Mouse (Mus musculus) lung, postnatal 0 days (tissue): ENCODE results near the gene Sim1.

Source experiments
- CTCF ChIP-seq: IDR thresholded peaks from 2 replicates; pipeline ENCODE4 v1.5.1; 2016; ENCODE audit warnings: antibody characterized with exemption, mild to moderate bottlenecking
- EP300 ChIP-seq: IDR thresholded peaks from 2 replicates; pipeline ENCODE4 v1.6.1; 2016; ENCODE audit warnings: antibody characterized with exemption, mild to moderate bottlenecking, control low read depth

DNA sequence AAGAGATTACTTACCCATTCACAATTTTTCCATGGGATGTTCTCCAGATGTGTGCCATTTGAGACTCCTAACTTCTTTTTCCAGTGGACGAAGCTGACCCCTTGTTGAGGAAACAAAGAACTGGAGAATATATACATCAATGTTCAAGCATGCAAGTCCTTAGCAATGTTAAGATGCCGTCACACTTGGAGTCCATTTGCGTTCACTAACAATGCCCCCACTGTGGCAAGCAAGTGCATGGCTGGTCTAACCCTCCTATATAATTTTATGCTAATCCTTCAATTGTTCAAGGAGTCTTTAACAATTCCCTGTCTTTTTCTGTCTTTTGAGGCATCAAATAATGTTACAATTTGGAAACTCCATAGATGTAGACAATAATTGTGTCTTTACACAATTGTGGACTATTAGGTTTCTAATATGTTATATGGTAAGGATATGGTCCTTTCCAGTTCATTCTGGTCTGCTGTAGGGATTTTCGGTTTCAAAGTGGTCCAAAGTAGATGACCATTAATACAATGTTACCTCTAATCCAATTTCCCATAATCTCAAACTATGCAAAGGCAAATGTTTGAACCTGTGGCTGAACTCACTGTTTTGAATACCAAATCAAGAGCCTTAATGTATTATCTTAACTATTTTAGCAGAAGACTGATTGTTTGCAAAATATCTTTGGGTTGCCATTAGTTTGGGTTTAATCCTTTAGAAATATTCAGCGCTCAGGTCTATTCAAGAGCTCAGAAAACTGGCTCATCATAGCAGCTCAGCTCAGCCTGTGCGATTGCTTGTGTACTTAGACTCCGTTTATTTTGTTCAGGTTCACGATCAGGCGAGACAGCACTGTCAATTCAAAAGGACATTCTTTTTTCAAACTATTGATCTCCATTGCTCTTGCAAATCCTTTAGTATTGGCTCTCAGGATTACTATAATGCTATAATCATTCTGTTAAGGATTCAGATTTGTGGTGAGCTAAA lies 129.0 kb downstream of the Sim1 start:
- TF ChIP-seq CTCF (no peak), EP300 (no peak)
